Mouse (Mus musculus) myocyte (in vitro differentiated cells): ENCODE results near the gene Nmb.

Experiments
- E2F4 ChIP-seq: IDR thresholded peaks from one replicate; pipeline ENCODE4 v1.6.1; 2011; ENCODE audit warnings: mild to moderate bottlenecking, control low read depth, moderate library complexity; ENCODE audit not compliant: insufficient read depth
- MAX ChIP-seq: IDR thresholded peaks from one replicate; pipeline ENCODE4 v1.6.1; 2011; ENCODE audit warnings: low read depth, mild to moderate bottlenecking, control low read depth
- POLR2A ChIP-seq: IDR thresholded peaks from one replicate; pipeline ENCODE4 v1.6.1; 2011; ENCODE audit warnings: low read depth, mild to moderate bottlenecking, control low read depth, moderate library complexity; ENCODE audit not compliant: insufficient read length
- POLR2AphosphoS2 ChIP-seq: IDR thresholded peaks from one replicate; pipeline ENCODE4 v1.6.1; 2011; ENCODE audit warnings: low read depth, control low read depth; ENCODE audit not compliant: insufficient read length
- USF1 ChIP-seq: IDR thresholded peaks from one replicate; pipeline ENCODE4 v1.6.1; 2011; ENCODE audit warnings: low read depth, mild to moderate bottlenecking, control low read depth, moderate library complexity

- no peak for TF ChIP-seq MAX
- no peak for TF ChIP-seq USF1
- no peak for TF ChIP-seq POLR2A
- no peak for TF ChIP-seq POLR2AphosphoS2
- TF ChIP-seq E2F4: no peak
Observed at GRCm38 (mm10) chr7:80864831-80865230, 40.0 kb downstream of the Nmb start.
